Mouse (Mus musculus): ENCODE measurements around the gene Tpsab1. TPM values are rescaled to one million over a fixed set of nuclear protein-coding genes. Genes with fewer than 3 reads are reported as not detected.

Gene Tpsab1
- under 1 TPM; 0.47 to 0.84 TPM for total RNA-seq (2021)

- intact Hi-C loops (cut with DNase I), result no loop called here
- no peak for DNase-seq (ENCODE audit: low spot score)
Observed at GRCm38 (mm10) chr17:25345462-25345861, at the start of gene Tpsab1. TSS of gene Tpsab1 (minus strand) at chr17:25345562.

- intact Hi-C loops (cut with DNase I), result no loop called here
Observed at GRCm38 (mm10) chr17:25394526-25394925, 49.2 kb upstream of the Tpsab1 start.

GRCm38 (mm10) chr17:25374011-25374410, 28.6 kb upstream of the Tpsab1 start:
- no peak for DNase-seq (ENCODE audit: low spot score)
- intact Hi-C loops (cut with DNase I), result no loop called here

More at GRCm38 (mm10) chr17:25394526-25394925, 49.2 kb upstream of the Tpsab1 start:
- no peak for DNase-seq (ENCODE audit: low spot score)

DNA sequence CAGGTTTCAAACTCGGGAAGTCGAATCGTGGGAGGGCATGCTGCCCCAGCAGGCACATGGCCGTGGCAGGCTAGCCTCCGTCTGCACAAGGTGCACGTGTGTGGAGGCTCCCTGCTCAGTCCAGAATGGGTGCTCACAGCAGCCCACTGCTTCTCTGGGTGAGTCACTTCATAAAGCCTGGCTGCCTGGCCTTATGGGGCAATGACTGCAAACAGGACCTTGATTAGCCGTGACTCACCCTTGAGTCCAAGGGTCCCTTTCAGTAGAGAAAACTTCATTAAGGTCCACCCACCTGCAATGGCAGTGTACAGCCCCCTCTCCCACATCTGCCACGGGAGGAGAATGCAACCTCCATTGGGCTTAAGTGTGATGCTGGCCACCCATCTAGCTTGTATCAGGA, 27.1 kb upstream of the Tpsab1 start:
- DNase-seq (ENCODE audit: low spot score), result no peak
- intact Hi-C loops (cut with DNase I), result no loop called here

DNA sequence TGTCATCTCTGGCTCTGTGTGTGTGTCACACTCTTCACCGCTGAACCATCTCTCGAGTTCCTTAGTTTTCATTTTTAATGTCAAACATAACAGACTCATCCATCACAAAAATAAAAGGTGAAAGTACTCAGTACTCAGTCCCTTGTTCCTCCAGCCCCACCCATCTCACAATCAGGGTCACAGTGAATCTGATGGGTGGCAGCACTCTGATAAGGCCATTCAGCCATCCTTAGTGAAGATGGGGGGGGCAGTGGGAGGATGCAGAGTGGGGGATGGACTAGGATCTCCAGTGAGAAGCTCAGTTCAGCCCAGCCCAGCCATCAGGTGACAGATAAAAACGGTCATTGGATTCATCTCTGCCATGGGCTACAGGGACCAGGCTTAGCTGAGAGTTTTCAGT, 23.6 kb upstream of the Tpsab1 start, which contains the start of gene Tpsg1:
TSS of gene Tpsg1 (plus strand) at position 301 of the 400 bp plus-strand sequence.
- DNase-seq (ENCODE audit: low spot score), result no peak
- intact Hi-C loops (cut with DNase I), result loop anchor here (10.0 kb wide), 1 partner anchor 424 kb away; no protein-coding TSS in a partner anchor

DNA sequence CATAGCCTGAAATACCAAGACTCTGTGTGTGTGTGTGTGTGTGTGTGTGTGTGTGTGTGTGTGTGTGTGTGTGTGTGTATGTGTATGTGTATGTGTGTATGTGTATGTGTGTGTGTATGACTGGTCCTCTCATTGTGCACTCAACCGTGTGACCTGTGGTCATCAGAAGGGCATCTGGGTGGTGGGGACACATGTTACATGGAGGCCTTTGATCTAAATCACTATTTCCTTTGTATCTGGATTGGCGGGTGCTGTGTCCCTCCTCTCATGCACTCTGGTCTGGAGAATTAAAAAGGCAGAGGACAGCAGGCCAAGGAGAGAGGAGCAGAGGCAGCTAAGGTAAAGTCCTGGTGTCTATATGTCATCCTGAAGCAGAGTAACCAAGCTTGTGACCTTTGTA, 20.6 kb upstream of the Tpsab1 start, which contains the start of gene Tpsb2:
TSS of gene Tpsb2 (plus strand) at position 301 of the 400 bp plus-strand sequence.
- DNase-seq (ENCODE audit: low spot score), result no peak
- intact Hi-C loops (cut with DNase I), result loop anchor here (10.0 kb wide), 1 partner anchor 421 kb away; no protein-coding TSS in a partner anchor

DNA sequence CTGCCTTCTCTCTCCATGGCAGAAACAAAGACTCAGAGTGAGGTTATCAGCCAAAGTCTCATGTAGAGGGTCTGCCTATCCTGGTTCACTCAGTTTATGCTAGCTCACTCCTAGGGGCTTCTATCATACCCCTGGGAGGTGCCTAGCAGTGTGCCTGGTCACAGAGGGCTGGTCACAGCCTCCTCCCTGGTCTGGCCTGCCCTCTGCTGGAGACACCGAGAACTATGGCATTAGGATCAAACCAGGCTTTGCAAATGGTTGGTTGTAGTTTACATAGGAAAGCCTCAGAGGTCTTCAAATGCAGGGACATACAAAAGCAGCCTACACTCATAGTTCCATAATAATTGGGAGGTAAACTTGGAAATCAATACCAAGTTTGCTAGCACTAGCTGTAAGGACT, 18.4 kb upstream of the Tpsab1 start:
- intact Hi-C loops (cut with DNase I), result loop anchor here (10.0 kb wide), 1 partner anchor 419 kb away; no protein-coding TSS in a partner anchor
- DNase-seq (ENCODE audit: low spot score), result no peak

GRCm38 (mm10) chr17:25361291-25361690, 15.9 kb upstream of the Tpsab1 start:
- no peak for DNase-seq (ENCODE audit: low spot score)
- intact Hi-C loops (cut with DNase I), result loop anchor here (10.0 kb wide), 1 partner anchor 416 kb away; no protein-coding TSS in a partner anchor

DNA sequence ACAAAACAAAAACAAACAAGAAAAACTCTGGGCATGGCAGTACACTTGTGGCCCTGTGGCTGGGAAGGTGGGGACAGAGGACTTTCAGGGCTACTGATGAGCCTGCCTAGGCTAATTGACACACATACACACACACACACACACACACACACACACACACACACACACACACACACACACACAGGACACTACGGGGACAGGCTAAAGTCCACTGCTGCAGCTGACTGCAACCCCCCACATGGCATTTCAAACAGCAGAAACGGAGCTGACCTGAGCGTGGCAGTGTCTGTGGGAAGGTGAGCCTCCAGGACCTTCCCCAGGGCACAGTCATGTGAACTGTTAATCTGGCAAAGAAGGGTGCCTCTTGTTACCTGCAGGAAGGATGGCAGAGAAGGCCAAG, 3.9 kb downstream of the Tpsab1 start:
- no peak for DNase-seq (ENCODE audit: low spot score)
- intact Hi-C loops (cut with DNase I), result no loop called here

- intact Hi-C loops (cut with DNase I), result no loop called here
Observed at GRCm38 (mm10) chr17:25340003-25340402, 5.4 kb downstream of the Tpsab1 start.

DNA sequence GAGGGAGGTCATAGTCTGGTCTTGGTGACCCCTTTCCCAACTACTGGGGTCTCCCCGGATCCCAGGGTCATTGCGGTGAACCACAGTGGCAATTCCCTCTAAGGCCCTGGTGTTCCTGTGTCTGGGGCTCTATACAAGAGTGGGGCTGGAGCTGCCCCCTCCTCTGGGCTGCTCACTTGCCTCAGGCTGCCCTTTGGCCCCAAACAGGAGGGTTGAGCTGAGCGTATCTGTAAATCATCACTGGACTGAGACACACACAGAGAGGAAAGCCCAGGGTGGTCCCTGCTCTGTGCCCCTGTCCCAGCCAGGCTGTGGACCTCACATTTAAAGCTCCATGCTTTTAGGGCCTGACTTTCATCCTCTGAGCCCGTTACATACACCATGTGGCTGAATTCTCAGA, 7.1 kb downstream of the Tpsab1 start:
- no peak for DNase-seq (ENCODE audit: low spot score)
- intact Hi-C loops (cut with DNase I), result no loop called here

More at GRCm38 (mm10) chr17:25340003-25340402, 5.4 kb downstream of the Tpsab1 start:
- DNase-seq (ENCODE audit: low spot score), result no peak

DNA sequence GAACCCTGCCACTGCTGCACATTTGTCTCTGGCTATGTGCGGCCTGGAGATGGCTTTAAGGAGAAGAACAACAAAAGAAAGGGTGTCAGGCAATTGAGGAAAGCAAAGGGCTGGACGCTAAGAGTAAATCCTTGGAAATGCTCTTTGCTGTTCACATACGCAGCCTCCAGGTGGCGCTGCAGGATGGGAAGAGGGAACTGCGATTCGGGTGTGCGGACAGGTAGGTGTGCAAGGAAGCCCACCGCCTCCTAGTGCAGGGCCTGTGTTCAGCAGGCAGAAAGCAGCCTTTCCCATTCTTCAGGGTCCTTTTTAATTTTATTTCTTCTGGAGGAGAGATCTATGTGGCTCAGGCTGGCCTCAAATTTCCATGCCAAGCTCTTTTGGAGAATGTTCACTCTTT, 11.4 kb downstream of the Tpsab1 start:
- DNase-seq (ENCODE audit: low spot score), result no peak
- intact Hi-C loops (cut with DNase I), result loop anchor here (5.0 kb wide), 1 partner anchor 138 kb away; no protein-coding TSS in a partner anchor

DNA sequence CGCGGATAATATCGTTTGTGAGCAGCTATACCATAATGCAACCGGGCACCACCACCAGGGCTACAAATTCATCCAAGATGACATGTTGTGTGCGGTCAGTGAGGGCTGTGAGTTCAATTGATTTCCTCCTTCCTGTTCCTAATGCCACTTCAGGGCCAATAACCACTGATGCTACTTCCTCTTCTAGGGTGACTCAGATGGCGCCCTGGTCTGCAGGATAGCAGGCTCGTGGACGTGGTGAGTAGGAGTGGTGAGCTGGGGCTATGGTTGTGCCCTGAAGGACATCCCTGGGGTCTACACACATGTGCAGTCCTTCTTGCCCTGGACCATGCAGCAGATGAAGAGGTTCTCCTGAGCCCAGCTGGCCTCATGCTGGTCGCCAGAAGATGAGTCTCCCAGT, 13.0 kb downstream of the Tpsab1 start:
- intact Hi-C loops (cut with DNase I), result loop anchor here (5.0 kb wide), 1 partner anchor 140 kb away; no protein-coding TSS in a partner anchor
- no peak for DNase-seq (ENCODE audit: low spot score)

- DNase-seq (ENCODE audit: low spot score), result no peak
- intact Hi-C loops (cut with DNase I), result no loop called here
Observed at GRCm38 (mm10) chr17:25322930-25323329, 22.4 kb downstream of the Tpsab1 start.

DNA sequence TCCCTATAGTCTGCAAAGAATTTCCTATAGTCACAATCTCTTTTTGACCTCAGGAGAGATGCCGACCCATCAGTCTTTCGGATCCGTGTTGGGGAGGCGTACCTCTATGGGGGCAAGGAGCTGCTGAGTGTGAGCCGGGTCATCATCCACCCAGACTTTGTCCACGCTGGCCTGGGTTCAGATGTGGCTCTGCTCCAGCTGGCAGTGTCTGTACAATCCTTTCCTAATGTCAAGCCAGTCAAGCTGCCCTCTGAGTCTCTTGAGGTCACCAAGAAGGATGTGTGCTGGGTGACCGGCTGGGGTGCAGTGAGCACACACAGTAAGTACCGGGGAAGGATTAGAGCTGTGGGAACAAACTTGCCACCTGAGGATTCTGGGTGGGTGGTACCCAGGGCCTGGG, 24.5 kb downstream of the Tpsab1 start:
- no peak for DNase-seq (ENCODE audit: low spot score)
- intact Hi-C loops (cut with DNase I), result no loop called here

DNA sequence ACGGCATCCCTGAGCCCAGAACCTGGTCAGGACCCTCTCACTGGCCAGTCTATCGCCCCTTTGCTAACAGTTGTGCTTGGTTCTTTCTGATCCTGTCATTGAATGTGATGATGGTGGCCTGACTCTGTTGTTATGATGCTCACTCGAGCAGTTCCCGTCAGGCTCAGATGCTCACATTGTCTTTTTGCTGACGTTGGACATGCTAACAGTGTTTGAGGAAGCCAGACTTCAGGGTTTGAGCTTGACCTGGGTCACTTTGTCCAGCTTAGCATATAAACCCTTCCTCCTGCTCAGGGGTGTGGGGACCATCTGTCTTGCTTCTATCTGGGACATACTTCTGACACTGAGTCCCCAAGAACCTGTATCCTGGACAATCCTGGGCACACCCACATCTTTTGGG, 27.0 kb downstream of the Tpsab1 start, which contains the start of gene Prss29:
TSS of gene Prss29 (plus strand) at position 301 of the 400 bp plus-strand sequence.
- no peak for DNase-seq (ENCODE audit: low spot score)

DNA sequence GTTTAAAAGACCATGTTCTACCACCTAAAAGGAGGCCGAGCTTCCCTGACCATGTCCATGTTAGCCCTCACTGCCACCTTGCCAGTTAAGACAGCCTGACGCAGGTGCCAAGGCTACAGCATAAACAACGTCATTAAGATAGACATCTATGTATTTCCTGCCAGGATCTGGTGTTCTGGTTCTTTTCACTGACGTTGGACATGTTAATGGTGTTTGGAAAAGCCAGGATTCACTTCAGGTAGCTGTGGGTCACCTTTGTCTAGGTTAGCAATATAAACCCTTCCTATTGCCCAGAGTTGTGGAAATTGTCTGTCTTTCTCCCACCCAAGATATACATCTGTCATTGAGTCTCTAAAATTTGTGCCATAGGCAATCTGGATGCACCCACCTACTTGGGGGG, 37.0 kb downstream of the Tpsab1 start, which contains the start of gene Prss28:
TSS of gene Prss28 (plus strand) at position 301 of the 400 bp plus-strand sequence.
- DNase-seq (ENCODE audit: low spot score), result no peak
- intact Hi-C loops (cut with DNase I), result no loop called here

More for the DNA sequence above, 27.0 kb downstream of the Tpsab1 start, which contains the start of gene Prss29:
- intact Hi-C loops (cut with DNase I), result no loop called here

GRCm38 (mm10) chr17:25298094-25298493, 47.3 kb downstream of the Tpsab1 start, which contains the start of gene Prss34:
TSS of gene Prss34 (plus strand) at chr17:25298394.
- intact Hi-C loops (cut with DNase I), result no loop called here
- no peak for DNase-seq (ENCODE audit: low spot score)

- DNase-seq (ENCODE audit: low spot score), result no peak
- intact Hi-C loops (cut with DNase I), result no loop called here
Observed at GRCm38 (mm10) chr17:25294111-25294510, 51.3 kb downstream of the Tpsab1 start.

DNA sequence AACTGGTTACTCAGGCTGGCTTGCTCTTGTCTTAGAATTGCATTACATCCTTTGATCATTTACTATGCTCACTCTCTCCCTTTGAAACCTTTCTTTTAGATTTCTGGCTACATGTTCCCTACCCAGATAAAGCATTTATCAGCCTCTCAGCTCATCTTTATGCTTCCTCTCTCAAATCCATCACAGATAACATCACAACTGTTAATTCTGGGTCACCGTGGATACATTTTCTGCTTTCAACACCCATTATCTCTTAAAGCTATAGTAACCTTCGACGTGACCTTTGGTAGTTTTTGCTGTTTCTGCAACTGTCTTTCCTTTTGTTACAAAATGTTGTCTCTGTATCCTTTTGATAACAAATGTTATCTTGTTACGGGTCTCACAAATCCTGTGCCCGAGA, 51.9 kb downstream of the Tpsab1 start:
- DNase-seq (ENCODE audit: low spot score), result no peak
- intact Hi-C loops (cut with DNase I), result no loop called here
